Mouse (Mus musculus): ENCODE data around the gene Zfp938.

- TF ChIP-seq CTCF (IDR thresholded peaks at IDR 0.05; ENCODE audit: low read depth) (no peak), EP300 (IDR thresholded peaks at IDR 0.05; ENCODE audit: low read depth) (no peak)
Measured at GRCm38 (mm10) chr10:82257331-82257730, 16.3 kb upstream of the Zfp938 start.

Data from liver, postnatal 0 days (tissue).